Mouse (Mus musculus): Measurements from ENCODE around the gene Fbxo8.
A peak's percentile ranks its signal among the peaks of the same experiment; 100 is the strongest.

Gene Fbxo8

GRCm38 (mm10) chr8:56550558-56551360, at the start of gene Fbxo8, which contains the start of gene Cep44:
TSS of gene Fbxo8 (plus strand) at chr8:56551090.
TSS of gene Cep44 (minus strand) at chr8:56551047.
- DNase-seq, result peak; percentile 76 to 82

- DNase-seq, result no peak
Measured at GRCm38 (mm10) chr8:56501911-56502310, 49.0 kb upstream of the Fbxo8 start.

GRCm38 (mm10) chr8:56508318-56508951, 42.5 kb upstream of the Fbxo8 start:
- no peak for DNase-seq

GRCm38 (mm10) chr8:56508952-56509479, 41.9 kb upstream of the Fbxo8 start:
- DNase-seq, result no peak

- no peak for DNase-seq
Measured at GRCm38 (mm10) chr8:56518848-56519247, 32.0 kb upstream of the Fbxo8 start.

GRCm38 (mm10) chr8:56520249-56520648, 30.6 kb upstream of the Fbxo8 start:
- no peak for DNase-seq

GRCm38 (mm10) chr8:56521051-56521450, 29.8 kb upstream of the Fbxo8 start:
- DNase-seq, result no peak

GRCm38 (mm10) chr8:56528869-56529268, 22.0 kb upstream of the Fbxo8 start:
- no peak for DNase-seq

- DNase-seq, result peak; percentile 19 to 64
Measured at GRCm38 (mm10) chr8:56530359-56530758, 20.5 kb upstream of the Fbxo8 start.

- no peak for DNase-seq
Measured at GRCm38 (mm10) chr8:56540706-56541105, 10.2 kb upstream of the Fbxo8 start.

- DNase-seq, result no peak
Measured at GRCm38 (mm10) chr8:56547866-56548265, 3.0 kb upstream of the Fbxo8 start.

- peak; percentile 92 to 94 for DNase-seq
Measured at GRCm38 (mm10) chr8:56551361-56551852, 517 bp downstream of the Fbxo8 start.

GRCm38 (mm10) chr8:56552045-56552444, 1.2 kb downstream of the Fbxo8 start:
- peak; percentile 18 to 20 for DNase-seq

GRCm38 (mm10) chr8:56552551-56553103, 1.7 kb downstream of the Fbxo8 start:
- DNase-seq, result no peak

- peak; percentile 34 to 52 for DNase-seq
Measured at GRCm38 (mm10) chr8:56564399-56565047, 13.6 kb downstream of the Fbxo8 start.

- DNase-seq, result no peak
Measured at GRCm38 (mm10) chr8:56566856-56567255, 16.0 kb downstream of the Fbxo8 start.

GRCm38 (mm10) chr8:56580918-56581317, 30.0 kb downstream of the Fbxo8 start:
- no peak for DNase-seq

- peak in 1 of 2 experiments; percentile 6 for DNase-seq
Measured at GRCm38 (mm10) chr8:56582841-56583240, 32.0 kb downstream of the Fbxo8 start.

- DNase-seq, result no peak
Measured at GRCm38 (mm10) chr8:56589004-56589403, 38.1 kb downstream of the Fbxo8 start.

GRCm38 (mm10) chr8:56591084-56591483, 40.2 kb downstream of the Fbxo8 start:
- DNase-seq, result no peak

- no peak for DNase-seq
Measured at GRCm38 (mm10) chr8:56591502-56591901, 40.6 kb downstream of the Fbxo8 start.

GRCm38 (mm10) chr8:56606481-56606880, 55.6 kb downstream of the Fbxo8 start:
- DNase-seq, result no peak

- DNase-seq, result no peak
Measured at GRCm38 (mm10) chr8:56611736-56612135, 60.8 kb downstream of the Fbxo8 start.

Data from kidney, adult 8-10 months (tissue).